Mouse (Mus musculus) kidney, adult 2 months (tissue): Measurements from ENCODE around the gene Dnaja1.

Experiments
- CTCF ChIP-seq: fragments of 200-500 bp; conservative IDR thresholded peaks from 2 replicates; pipeline ENCODE4 v1.5.1; 2011; ENCODE audit warnings: low read depth, mild to moderate bottlenecking, control low read depth, low read length, moderate library complexity, mixed read lengths; ENCODE audit not compliant: insufficient read depth, insufficient read length
- POLR2A ChIP-seq: fragments of 200-500 bp; IDR thresholded peaks from one replicate; pipeline ENCODE4 v1.6.1; 2011; ENCODE audit warnings: low read depth, low read length, control low read depth

DNA sequence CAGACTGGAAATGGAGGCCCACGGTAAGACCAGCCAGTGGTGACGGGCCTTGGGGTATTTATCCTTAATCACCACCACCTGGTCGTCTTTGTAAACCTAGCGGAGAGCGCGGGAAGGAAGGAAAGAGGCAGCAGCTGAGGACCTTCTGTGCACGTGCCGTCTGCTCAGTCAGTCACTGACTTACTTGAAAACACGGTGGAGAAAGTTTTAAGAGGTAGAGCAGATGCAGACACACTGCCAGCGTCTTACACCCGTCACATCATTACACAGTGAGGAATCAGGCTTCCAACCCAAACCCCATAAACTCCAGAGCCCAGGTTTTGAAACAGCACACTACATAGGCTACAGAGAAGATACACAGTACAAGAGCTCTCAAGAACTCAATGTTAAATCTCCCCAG, 30.9 kb upstream of the Dnaja1 start:
- no peak for TF ChIP-seq CTCF
- TF ChIP-seq POLR2A = no peak
